ENCODE assay signal across 22 mouse cellular contexts in genomic region chr13:108554901-108555300, GRCm38 (mm10).
"Had no signal": no experiment of that assay in that cellular context is flagged by ENCODE, and none has a peak within 500 bp of the region (broad histone marks: within the 10 kb centered on the region; RNA-seq: fewer than 3 reads in every experiment).

No protein-coding gene starts in this region.

- H3K36me3 ChIP-seq: heart, embryonic 13.5 days; heart, embryonic 15.5 days; hindbrain, embryonic 13.5 days; hindbrain, embryonic 15.5 days; limb, embryonic 13.5 days; limb, embryonic 15.5 days; liver, embryonic 12.5 days had no signal

- H3K4me1 ChIP-seq: heart, embryonic 13.5 days; heart, embryonic 15.5 days; hindbrain, embryonic 13.5 days; hindbrain, embryonic 15.5 days; limb, embryonic 13.5 days; liver, embryonic 12.5 days had no signal

- DNase-seq: gastrocnemius, postnatal 14 days; gastrocnemius, postnatal 36 days; heart, adult 11 months; heart, adult 2 months; heart, postnatal 14 days; heart, postnatal 36 days; kidney, adult 18-20 months; kidney, postnatal 10 days; kidney, postnatal 25 days; kidney, postnatal 4 days had no signal

- H3K9me3 ChIP-seq: heart, embryonic 13.5 days; heart, embryonic 15.5 days; hindbrain, embryonic 13.5 days; hindbrain, embryonic 15.5 days; limb, embryonic 13.5 days; limb, embryonic 15.5 days; liver, embryonic 12.5 days had no signal

- ATAC-seq: hindbrain, postnatal 0 days; liver, embryonic 12.5 days had no signal

- H3K27ac ChIP-seq: heart, adult 2 months; heart, embryonic 13.5 days; heart, embryonic 15.5 days; hindbrain, embryonic 13.5 days; hindbrain, embryonic 15.5 days; hindbrain, postnatal 0 days; layer of hippocampus, adult 2 months; left cerebral cortex, adult 2 months; limb, embryonic 13.5 days; limb, embryonic 15.5 days; liver, embryonic 12.5 days; liver, embryonic 14.5 days had no signal

- H3K9ac ChIP-seq: heart, embryonic 13.5 days; heart, embryonic 15.5 days; hindbrain, embryonic 13.5 days; hindbrain, embryonic 15.5 days; limb, embryonic 13.5 days; limb, embryonic 15.5 days; liver, embryonic 12.5 days; liver, embryonic 14.5 days had no signal

- H3K4me2 ChIP-seq: heart, embryonic 11.5 days; heart, embryonic 13.5 days; heart, embryonic 15.5 days; hindbrain, embryonic 13.5 days; hindbrain, embryonic 15.5 days; limb, embryonic 13.5 days; limb, embryonic 15.5 days; liver, embryonic 12.5 days had no signal

- H3K4me3 ChIP-seq: heart, adult 2 months; heart, embryonic 13.5 days; heart, embryonic 15.5 days; hindbrain, embryonic 13.5 days; hindbrain, embryonic 15.5 days; layer of hippocampus, adult 2 months; left cerebral cortex, adult 2 months; limb, embryonic 13.5 days; limb, embryonic 15.5 days; liver, embryonic 12.5 days had no signal

- H3K27me3 ChIP-seq: heart, embryonic 13.5 days; heart, embryonic 15.5 days; hindbrain, embryonic 13.5 days; hindbrain, embryonic 15.5 days; limb, embryonic 13.5 days; limb, embryonic 15.5 days; liver, embryonic 12.5 days had no signal
